Mouse (Mus musculus) c-Kit-positive CD71-positive TER-119-negative erythroid progenitor cells, embryonic 14.5 days (primary cell): ENCODE data around the gene Sema4b.

Experiments used
- DNase-seq: peaks from one replicate; pipeline ENCODE4 v3.0.0-alpha.2; 2013; ENCODE audit warnings: low read depth

Sema4b gene

GRCm38 (mm10) chr7:80218666-80219065, 32.0 kb downstream of the Sema4b start:
- DNase-seq, result no peak

GRCm38 (mm10) chr7:80220237-80220797, 33.7 kb downstream of the Sema4b start:
- DNase-seq, result no peak

GRCm38 (mm10) chr7:80221179-80221750, 34.6 kb downstream of the Sema4b start:
- DNase-seq, result no peak

- no peak for DNase-seq
Observed at GRCm38 (mm10) chr7:80227065-80227464, 40.4 kb downstream of the Sema4b start.

GRCm38 (mm10) chr7:80230196-80230595, 43.6 kb downstream of the Sema4b start:
- no peak for DNase-seq

- no peak for DNase-seq
Observed at GRCm38 (mm10) chr7:80231971-80232488, 45.4 kb downstream of the Sema4b start.

GRCm38 (mm10) chr7:80232489-80233029, 45.9 kb downstream of the Sema4b start, which contains the start of the genes Cib1 and Gdpgp1:
Cib1 (minus strand) TSS chr7:80232813.
Gdpgp1 (plus strand) TSS chr7:80232865.
- peak; percentile 93 for DNase-seq

GRCm38 (mm10) chr7:80233799-80234198, 47.2 kb downstream of the Sema4b start:
- DNase-seq, result no peak

GRCm38 (mm10) chr7:80238542-80238941, 51.9 kb downstream of the Sema4b start:
- no peak for DNase-seq

GRCm38 (mm10) chr7:80241661-80242060, 55.0 kb downstream of the Sema4b start:
- no peak for DNase-seq

GRCm38 (mm10) chr7:80244851-80245250, 58.2 kb downstream of the Sema4b start:
- no peak for DNase-seq

- peak; percentile 94 for DNase-seq
Observed at GRCm38 (mm10) chr7:80246148-80246721, 59.6 kb downstream of the Sema4b start, which contains the start of gene Ttll13. Ttll13 (plus strand) TSS chr7:80246376.

GRCm38 (mm10) chr7:80246859-80247258, 60.2 kb downstream of the Sema4b start:
- DNase-seq, result no peak

GRCm38 (mm10) chr7:80252437-80252836, 65.8 kb downstream of the Sema4b start:
- DNase-seq, result no peak

- no peak for DNase-seq
Observed at GRCm38 (mm10) chr7:80252886-80253285, 66.2 kb downstream of the Sema4b start.

GRCm38 (mm10) chr7:80255981-80256380, 69.3 kb downstream of the Sema4b start:
- DNase-seq, result no peak

GRCm38 (mm10) chr7:80257706-80258105, 71.1 kb downstream of the Sema4b start:
- no peak for DNase-seq

GRCm38 (mm10) chr7:80260625-80261371, 74.2 kb downstream of the Sema4b start, which contains the start of gene Ngrn:
Ngrn (plus strand) TSS chr7:80261215.
- peak; percentile 73 for DNase-seq

GRCm38 (mm10) chr7:80261372-80261990, 74.8 kb downstream of the Sema4b start:
- no peak for DNase-seq

- DNase-seq, result no peak
Observed at GRCm38 (mm10) chr7:80264606-80265005, 78.0 kb downstream of the Sema4b start.

- DNase-seq, result no peak
Observed at GRCm38 (mm10) chr7:80267764-80268163, 81.1 kb downstream of the Sema4b start.
